Mouse (Mus musculus): Measurements from ENCODE around the gene Smndc1. TPM values are rescaled to one million over a fixed set of nuclear protein-coding genes. Genes with fewer than 3 reads are reported as not detected.

Gene Smndc1
- polyA plus RNA-seq, 1 experiment: 26.1 TPM

GRCm38 (mm10) chr19:53392781-53393343 is 2.5 kb upstream of the Smndc1 start:
- WGBS: 25% methylated on average over 8 of the region's 8 CpGs
- TF ChIP-seq CTCF (IDR thresholded peaks at IDR 0.05; ENCODE audit: borderline replicate concordance, insufficient read depth, low read depth, low read length) (no peak), POLR2A (IDR thresholded peaks at IDR 0.05; ENCODE audit: borderline replicate concordance, insufficient read depth, low read length) (no peak)
- DNase-seq: peak in 1 of 2 experiments; percentile 9
- Histone ChIP-seq H3K27me3 (ENCODE audit: control insufficient read depth, insufficient read depth, low read length) (no peaks in the 10 kb centered on the region), H3K27ac (ENCODE audit: insufficient read depth, low read length) (no peak overlapping the region; the same call in 1 of the 2 replicates), H3K4me3 (replicated peaks; ENCODE audit: insufficient read depth, low read depth, low read length) (no peak overlapping the region), H3K4me1 (ENCODE audit: control insufficient read depth, insufficient read depth, low read length) (peaks cover 15% of the 10 kb centered on the region; the same call in 1 of the 2 replicates)

- H3K27ac ChIP-seq (ENCODE audit: insufficient read depth, low read length): 0 out of 2 replicates have a peak overlapping the region, but pooled peaks have one; percentile 13
- TF ChIP-seq CTCF (IDR thresholded peaks at IDR 0.05; ENCODE audit: borderline replicate concordance, insufficient read depth, low read depth, low read length): no peak
- H3K4me3 ChIP-seq (replicated peaks; ENCODE audit: insufficient read depth, low read depth, low read length): no peak overlapping the region
- peaks cover 13% of the 10 kb centered on the region; the same call in 1 of the 2 replicates for H3K4me1 ChIP-seq (ENCODE audit: control insufficient read depth, insufficient read depth, low read length)
- H3K27me3 ChIP-seq (ENCODE audit: control insufficient read depth, insufficient read depth, low read length): no peaks in the 10 kb centered on the region
- peak in 1 of 2 experiments; percentile 14 for DNase-seq
- 84% methylated on average over 5 of the region's 5 CpGs for WGBS
Observed at GRCm38 (mm10) chr19:53391787-53392186, 1.4 kb upstream of the Smndc1 start.

- DNase-seq: peak in 1 of 2 experiments; percentile 16
- Histone ChIP-seq H3K4me1 (ENCODE audit: control insufficient read depth, insufficient read depth, low read length) (peaks cover 13% of the 10 kb centered on the region; the same call in 1 of the 2 replicates), H3K4me3 (replicated peaks; ENCODE audit: insufficient read depth, low read depth, low read length) (peak overlapping the region; percentile 75), H3K27ac (ENCODE audit: insufficient read depth, low read length) (0 out of 2 replicates have a peak overlapping the region, but pooled peaks have one; percentile 13), H3K27me3 (ENCODE audit: control insufficient read depth, insufficient read depth, low read length) (no peaks in the 10 kb centered on the region)
- 27% methylated on average over 8 of the region's 8 CpGs for WGBS
- TF ChIP-seq POLR2A (IDR thresholded peaks at IDR 0.05; ENCODE audit: borderline replicate concordance, insufficient read depth, low read length) (no peak), CTCF (IDR thresholded peaks at IDR 0.05; ENCODE audit: borderline replicate concordance, insufficient read depth, low read depth, low read length) (no peak)
Observed at GRCm38 (mm10) chr19:53391386-53391785, 1.0 kb upstream of the Smndc1 start.

GRCm38 (mm10) chr19:53389851-53390431 is 437 bp downstream of the Smndc1 start:
- Histone ChIP-seq H3K4me1 (ENCODE audit: control insufficient read depth, insufficient read depth, low read length) (peaks cover 7% of the 10 kb centered on the region; the same call in 1 of the 2 replicates), H3K27me3 (ENCODE audit: control insufficient read depth, insufficient read depth, low read length) (no peaks in the 10 kb centered on the region), H3K27ac (ENCODE audit: insufficient read depth, low read length) (peak overlapping the region; percentile 73), H3K4me3 (replicated peaks; ENCODE audit: insufficient read depth, low read depth, low read length) (peak overlapping the region; percentile 63)
- TF ChIP-seq CTCF (IDR thresholded peaks at IDR 0.05; ENCODE audit: borderline replicate concordance, insufficient read depth, low read depth, low read length): no peak
- no peak for TF ChIP-seq POLR2A (IDR thresholded peaks at IDR 0.05; ENCODE audit: borderline replicate concordance, insufficient read depth, low read length)
- DNase-seq: no peak
- 1% methylated on average over 59 of the region's 59 CpGs for WGBS

GRCm38 (mm10) chr19:53389417-53389816 is 961 bp downstream of the Smndc1 start:
- WGBS: 14% methylated on average over 6 of the region's 6 CpGs
- no peaks in the 10 kb centered on the region for H3K27me3 ChIP-seq (ENCODE audit: control insufficient read depth, insufficient read depth, low read length)
- H3K4me3 ChIP-seq (replicated peaks; ENCODE audit: insufficient read depth, low read depth, low read length): peak overlapping the region; percentile 63
- H3K4me1 ChIP-seq (ENCODE audit: control insufficient read depth, insufficient read depth, low read length): peaks cover 7% of the 10 kb centered on the region; the same call in 1 of the 2 replicates
- no peak overlapping the region for H3K27ac ChIP-seq (ENCODE audit: insufficient read depth, low read length)
- no peak for DNase-seq
- TF ChIP-seq POLR2A (IDR thresholded peaks at IDR 0.05; ENCODE audit: borderline replicate concordance, insufficient read depth, low read length) (no peak), CTCF (IDR thresholded peaks at IDR 0.05; ENCODE audit: borderline replicate concordance, insufficient read depth, low read depth, low read length) (no peak)

GRCm38 (mm10) chr19:53383336-53383735 is 7.0 kb downstream of the Smndc1 start:
- Histone ChIP-seq H3K27ac (ENCODE audit: insufficient read depth, low read length) (no peak overlapping the region), H3K27me3 (ENCODE audit: control insufficient read depth, insufficient read depth, low read length) (no peaks in the 10 kb centered on the region), H3K4me1 (ENCODE audit: control insufficient read depth, insufficient read depth, low read length) (no peaks in the 10 kb centered on the region; the same call in 1 of the 2 replicates), H3K4me3 (replicated peaks; ENCODE audit: insufficient read depth, low read depth, low read length) (no peak overlapping the region)
- WGBS: 96% methylated on average over 15 of the region's 15 CpGs
- TF ChIP-seq CTCF (IDR thresholded peaks at IDR 0.05; ENCODE audit: borderline replicate concordance, insufficient read depth, low read depth, low read length) (no peak), POLR2A (IDR thresholded peaks at IDR 0.05; ENCODE audit: borderline replicate concordance, insufficient read depth, low read length) (no peak)
- peak in 1 of 2 experiments; percentile 4 for DNase-seq

GRCm38 (mm10) chr19:53378421-53378820 is 12.0 kb downstream of the Smndc1 start:
- H3K27me3 ChIP-seq (ENCODE audit: control insufficient read depth, insufficient read depth, low read length): no peaks in the 10 kb centered on the region
- H3K4me3 ChIP-seq (replicated peaks; ENCODE audit: insufficient read depth, low read depth, low read length): no peak overlapping the region
- no peak overlapping the region for H3K27ac ChIP-seq (ENCODE audit: insufficient read depth, low read length)
- DNase-seq: peak in 1 of 2 experiments; percentile 8
- WGBS: 86% methylated on average over 10 of the region's 10 CpGs
- TF ChIP-seq CTCF (IDR thresholded peaks at IDR 0.05; ENCODE audit: borderline replicate concordance, insufficient read depth, low read depth, low read length): no peak
- TF ChIP-seq POLR2A (IDR thresholded peaks at IDR 0.05; ENCODE audit: borderline replicate concordance, insufficient read depth, low read length): no peak
- H3K4me1 ChIP-seq (ENCODE audit: control insufficient read depth, insufficient read depth, low read length): no peaks in the 10 kb centered on the region

- 81% methylated on average over 8 of the region's 8 CpGs for WGBS
- no peaks in the 10 kb centered on the region for H3K4me1 ChIP-seq (ENCODE audit: control insufficient read depth, insufficient read depth, low read length)
- TF ChIP-seq POLR2A (IDR thresholded peaks at IDR 0.05; ENCODE audit: borderline replicate concordance, insufficient read depth, low read length) (no peak), CTCF (IDR thresholded peaks at IDR 0.05; ENCODE audit: borderline replicate concordance, insufficient read depth, low read depth, low read length) (no peak)
- H3K4me3 ChIP-seq (replicated peaks; ENCODE audit: insufficient read depth, low read depth, low read length): no peak overlapping the region
- no peaks in the 10 kb centered on the region for H3K27me3 ChIP-seq (ENCODE audit: control insufficient read depth, insufficient read depth, low read length)
- H3K27ac ChIP-seq (ENCODE audit: insufficient read depth, low read length): no peak overlapping the region
- no peak for DNase-seq
Observed at GRCm38 (mm10) chr19:53377652-53378051, 12.7 kb downstream of the Smndc1 start.

Data from cerebellum, adult 2 months (tissue).